Comparison of ENCODE assay signal across 14 mouse cellular contexts in genomic region chr14:35538835-35539234, GRCm38 (mm10).
"Had no signal": no experiment of that assay in that cellular context is flagged by ENCODE, and none has a peak within 500 bp of the region (broad histone marks: within the 10 kb centered on the region; RNA-seq: fewer than 3 reads in every experiment).

No protein-coding gene starts in this region.

- H3K4me3 ChIP-seq: neural tube, embryonic 15.5 days; stomach, embryonic 15.5 days had no signal

- H3K4me2 ChIP-seq: neural tube, embryonic 15.5 days; stomach, embryonic 15.5 days had no signal

- DNase-seq: right cerebral cortex, adult 18-20 months; right cerebral cortex, postnatal 14 days; right cerebral cortex, postnatal 25 days; right cerebral cortex, postnatal 4 days; spleen, adult 18-20 months; thymus, adult 18-20 months; thymus, adult 2 months; thymus, postnatal 14 days; thymus, postnatal 25 days; thymus, postnatal 36 days; thymus, postnatal 4 days had no signal

- H3K36me3 ChIP-seq: neural tube, embryonic 15.5 days; stomach, embryonic 15.5 days had no signal

- H3K9me3 ChIP-seq: neural tube, embryonic 15.5 days; stomach, embryonic 15.5 days had no signal

- H3K27me3 ChIP-seq: neural tube, embryonic 15.5 days; stomach, embryonic 15.5 days had no signal

- H3K27ac ChIP-seq: neural tube, embryonic 15.5 days; stomach, embryonic 15.5 days; stomach, postnatal 0 days had no signal

- H3K4me1 ChIP-seq: neural tube, embryonic 15.5 days; stomach, embryonic 15.5 days had no signal

- H3K9ac ChIP-seq: neural tube, embryonic 15.5 days; stomach, embryonic 15.5 days had no signal
